Mouse (Mus musculus) brain, embryonic 14.5 days (tissue): ENCODE measurements around the gene Ctnnbip1.

Experiments
- CTCF ChIP-seq: fragments of 200-500 bp; IDR thresholded peaks from 2 replicates; pipeline ENCODE4 v1.5.1; 2012; ENCODE audit warnings: inconsistent platforms, mild to moderate bottlenecking, moderate library complexity, borderline replicate concordance; ENCODE audit not compliant: insufficient read depth, insufficient read length; ENCODE audit errors: extremely low read depth
- POLR2A ChIP-seq: fragments of 200-500 bp; IDR thresholded peaks from 2 replicates; pipeline ENCODE4 v1.6.1; 2012; ENCODE audit warnings: mild to moderate bottlenecking, inconsistent platforms, borderline replicate concordance; ENCODE audit not compliant: poor library complexity, insufficient read depth, insufficient read length, severe bottlenecking; ENCODE audit errors: extremely low read depth

DNA sequence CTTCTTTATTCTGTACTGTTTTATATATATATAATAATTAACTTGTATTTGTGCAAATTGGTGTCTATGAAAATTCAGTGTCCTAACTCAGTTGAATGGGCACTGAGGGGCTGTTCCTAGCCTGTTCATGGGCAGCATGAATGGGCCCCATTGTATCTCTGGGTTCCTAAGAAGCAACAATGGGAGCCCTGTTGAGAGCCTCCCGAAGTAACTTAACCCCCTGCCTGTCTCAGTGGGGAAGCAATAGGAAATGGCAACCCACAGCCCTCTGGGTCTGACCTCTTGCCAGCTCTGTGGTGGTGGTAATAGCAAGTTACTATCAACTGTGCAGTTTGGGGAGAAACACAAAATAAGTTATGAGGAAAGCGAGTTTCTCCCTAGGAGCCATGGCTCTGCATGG is 21.4 kb upstream of the Ctnnbip1 start:
- TF ChIP-seq CTCF (no peak), POLR2A (no peak)
